Mouse (Mus musculus) thymus, adult 2 months (tissue): ENCODE data around the gene Ppp3cb. TPM values are rescaled to one million over a fixed set of nuclear protein-coding genes. Genes with fewer than 3 reads are reported as not detected.
A peak's percentile ranks its signal among the peaks of the same experiment; 100 is the strongest.
"Not testable (repeated sequence)": the region's sequence is repeated elsewhere in the genome, so short reads cannot be mapped to it uniquely, and the experiment has no call there.

Experiments
- DNase-seq: peaks from one replicate; pipeline ENCODE4 v3.0.0; 2021
- H3K27ac ChIP-seq: fragments of 200-500 bp; 2 replicates; pipeline ENCODE4 v1.5.1; 2012; ENCODE audit warnings: low read length, control low read depth; ENCODE audit not compliant: control insufficient read depth, insufficient read depth
- H3K27me3 ChIP-seq: fragments of 200-500 bp; 2 replicates; pipeline ENCODE4 v1.6.1; 2012; ENCODE audit warnings: mild to moderate bottlenecking, low read length, moderate library complexity, mixed read lengths; ENCODE audit not compliant: control insufficient read depth, insufficient read depth
- H3K36me3 ChIP-seq: fragments of 200-500 bp; 2 replicates; pipeline ENCODE4 v1.6.1; 2012; ENCODE audit warnings: mild to moderate bottlenecking, low read length, moderate library complexity; ENCODE audit not compliant: control insufficient read depth, insufficient read depth
- H3K4me1 ChIP-seq: fragments of 200-500 bp; replicated peaks from 2 replicates; pipeline ENCODE4 v1.6.1; 2012; ENCODE audit warnings: low read length; ENCODE audit not compliant: control insufficient read depth, insufficient read depth
- H3K4me3 ChIP-seq: fragments of 200-500 bp; 2 replicates; pipeline ENCODE4 v1.5.1; 2012; ENCODE audit warnings: mild to moderate bottlenecking, low read length, control low read depth, moderate library complexity; ENCODE audit not compliant: control insufficient read depth, insufficient read depth
- CTCF ChIP-seq: fragments of 200-500 bp; IDR thresholded peaks from 2 replicates; pipeline ENCODE4 v1.5.1; 2012; ENCODE audit warnings: mild to moderate bottlenecking, control low read depth, low read length, moderate library complexity, borderline replicate concordance; ENCODE audit not compliant: control insufficient read depth, poor library complexity, insufficient read depth; ENCODE audit errors: extremely low read depth
- POLR2A ChIP-seq: fragments of 200-500 bp; IDR thresholded peaks from 2 replicates; pipeline ENCODE4 v1.6.1; 2012; ENCODE audit warnings: mild to moderate bottlenecking, low read length, control low read depth, moderate library complexity; ENCODE audit not compliant: control insufficient read depth, poor library complexity, insufficient read depth; ENCODE audit errors: extremely low read depth
- WGBS: fragments of 180-500 bp; shearing (Covaris S2); methylation state at CpG from one replicate; pipeline ENCODE4 v1.1.7; 2018; 5-methylcytosine and 5-hydroxymethylcytosine counted together
- polyA plus RNA-seq: library from polyadenylated mRNA; depleted of rRNA; stranded (reverse); fragments of >200 nt; gene quantifications from 2 replicates; pipeline ENCODE4 v1.2.3, GENCODE M21; 2012; rRNA removed

The Ppp3cb gene
- 26.1 and 29.1 TPM in 2 replicates for polyA plus RNA-seq

DNA sequence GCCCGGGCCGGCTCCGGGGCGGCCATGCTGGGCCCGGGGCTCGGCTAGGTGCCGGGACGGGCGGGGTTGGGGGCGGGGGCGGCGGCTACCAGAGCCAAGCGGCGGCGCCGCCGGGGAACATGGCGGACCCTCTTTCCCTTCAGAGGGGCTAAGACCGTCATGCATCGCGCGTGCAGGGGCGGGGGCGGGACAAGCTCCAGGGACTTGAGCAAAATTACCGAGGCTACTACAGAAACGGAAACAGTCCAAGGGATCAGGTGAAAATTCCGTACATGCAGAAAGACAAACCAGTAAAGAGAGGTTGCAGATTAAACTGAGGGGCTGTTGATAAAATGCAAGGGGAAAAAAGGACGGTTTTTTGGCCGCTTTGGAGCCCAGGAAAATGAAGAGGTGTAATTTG is at the start of gene Ppp3cb:
Ppp3cb (minus strand) TSS at position 159 of the 400 bp plus-strand sequence.
- Histone ChIP-seq H3K4me1 (no peaks in the 10 kb centered on the region), H3K36me3 (no peaks in the 10 kb centered on the region), H3K4me3 (peak within 1 kb of the TSS; percentile 100), H3K27ac (peak within 1 kb of the TSS; percentile 99), H3K27me3 (no peaks in the 10 kb centered on the region)
- WGBS: 2% methylated on average over 29 of the region's 29 CpGs
- TF ChIP-seq POLR2A (peak; percentile 56), CTCF (no peak)
- peak; percentile 81 for DNase-seq

DNA sequence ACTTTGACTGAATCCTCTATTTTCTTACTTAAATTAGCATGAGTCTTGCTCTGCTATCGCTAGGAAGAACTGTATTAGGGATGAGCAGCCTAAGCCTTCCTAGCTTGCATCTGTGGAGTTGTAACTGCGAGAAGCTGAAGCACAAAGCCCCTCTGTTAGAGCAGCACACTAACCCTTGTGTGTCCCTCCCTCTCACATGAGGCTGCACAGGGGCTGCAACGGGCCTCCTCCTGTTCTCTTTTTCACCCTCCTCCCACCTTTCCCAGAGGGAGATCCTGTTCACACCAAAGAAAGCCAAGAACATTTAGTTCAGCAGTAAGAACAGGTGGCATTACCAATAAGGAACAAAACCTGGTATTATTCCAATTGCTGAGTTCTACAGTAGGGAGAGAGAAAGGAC is 49.4 kb upstream of the Ppp3cb start:
- H3K27me3 ChIP-seq: no peaks in the 10 kb centered on the region
- H3K36me3 ChIP-seq: no peaks in the 10 kb centered on the region
- no peak overlapping the region for H3K4me3 ChIP-seq
- DNase-seq: no peak
- no peaks in the 10 kb centered on the region for H3K4me1 ChIP-seq
- no peak for TF ChIP-seq POLR2A
- no peak for TF ChIP-seq CTCF
- no peak overlapping the region for H3K27ac ChIP-seq
- WGBS: 90% methylated on average over 3 of the region's 3 CpGs

DNA sequence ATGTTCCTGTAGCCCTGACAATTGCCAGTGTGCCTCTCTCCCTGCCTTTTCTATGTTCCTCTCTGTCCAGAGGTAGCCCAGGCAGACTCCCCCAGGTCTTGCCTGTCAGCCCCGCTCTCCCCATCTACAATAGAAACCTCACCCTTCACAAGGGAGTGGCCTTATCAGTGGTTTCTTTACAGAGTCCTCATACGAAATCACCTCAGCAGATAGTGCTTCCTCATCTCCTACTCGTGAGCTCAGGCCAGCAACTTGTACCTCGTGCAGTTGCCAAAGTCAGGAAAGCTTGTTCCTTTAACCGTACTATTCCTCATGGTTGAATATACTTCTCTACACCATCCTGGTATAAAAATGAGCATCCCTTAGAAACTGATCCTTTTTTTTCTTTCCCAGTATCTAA is 41.1 kb upstream of the Ppp3cb start:
- H3K27me3 ChIP-seq: no peaks in the 10 kb centered on the region
- no peaks in the 10 kb centered on the region for H3K36me3 ChIP-seq
- TF ChIP-seq CTCF: no peak
- no peak for TF ChIP-seq POLR2A
- H3K27ac ChIP-seq: no peak overlapping the region
- H3K4me3 ChIP-seq: no peak overlapping the region
- DNase-seq: no peak
- no peaks in the 10 kb centered on the region for H3K4me1 ChIP-seq
- 90% methylated on average over 5 of the region's 5 CpGs for WGBS

DNA sequence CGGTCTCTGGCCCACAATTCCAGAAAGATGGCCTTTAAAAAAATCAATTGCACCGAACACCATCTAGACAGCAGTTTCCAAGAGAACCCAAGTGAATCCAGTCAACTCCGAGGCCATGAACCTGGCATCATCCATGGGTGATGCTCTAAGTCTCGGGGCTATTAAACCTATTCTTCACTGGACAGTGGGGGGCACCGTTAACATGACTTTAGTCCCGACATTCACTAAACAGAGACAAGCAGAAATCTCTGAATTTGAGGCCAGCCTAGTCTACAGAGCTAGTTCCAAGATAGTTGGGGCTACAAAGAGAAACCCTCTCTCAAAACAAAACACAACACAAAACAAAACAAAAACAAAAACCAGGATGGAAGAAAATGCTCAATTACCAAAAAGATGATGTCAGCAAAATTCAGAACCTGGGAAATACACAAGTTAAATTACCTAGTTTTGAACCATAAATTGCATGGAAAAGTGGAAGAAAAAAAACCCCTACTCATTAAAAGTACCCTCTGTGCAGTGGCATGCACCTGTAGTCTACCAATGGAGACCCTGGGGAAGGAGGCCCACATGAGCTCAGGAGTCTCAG is 32.5 kb upstream of the Ppp3cb start:
- Histone ChIP-seq H3K27ac (no peak overlapping the region), H3K27me3 (no peaks in the 10 kb centered on the region), H3K4me1 (no peaks in the 10 kb centered on the region), H3K4me3 (no peak overlapping the region), H3K36me3 (no peaks in the 10 kb centered on the region)
- TF ChIP-seq POLR2A (no peak), CTCF (no peak)
- DNase-seq: peak; percentile 7
- WGBS: 82% methylated on average over 6 of the region's 6 CpGs

DNA sequence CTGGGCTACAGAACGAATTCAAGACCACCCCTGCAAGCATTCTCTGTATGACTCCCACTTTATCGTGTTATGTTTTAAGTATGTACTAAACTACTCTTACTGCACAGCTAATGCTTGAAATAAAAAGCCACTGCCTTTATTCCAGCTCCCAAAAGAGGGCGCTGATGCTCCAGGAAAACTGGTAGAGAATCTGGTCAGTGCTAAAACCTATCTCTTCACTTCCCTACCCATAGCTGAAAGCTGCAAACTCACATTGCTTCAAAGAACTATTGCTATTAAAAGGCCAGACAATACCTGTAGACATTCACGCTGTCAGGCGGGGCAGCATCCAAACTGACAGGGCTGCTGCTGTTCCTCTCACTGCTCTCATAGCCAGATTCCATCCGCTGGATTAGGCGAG is 29.8 kb upstream of the Ppp3cb start:
- no peaks in the 10 kb centered on the region for H3K27me3 ChIP-seq
- no peaks in the 10 kb centered on the region for H3K36me3 ChIP-seq
- WGBS: 62% methylated on average over 7 of the region's 7 CpGs
- no peaks in the 10 kb centered on the region for H3K4me1 ChIP-seq
- H3K27ac ChIP-seq: no peak overlapping the region
- DNase-seq: peak; percentile 72
- no peak for TF ChIP-seq CTCF
- TF ChIP-seq POLR2A: no peak
- H3K4me3 ChIP-seq: no peak overlapping the region

DNA sequence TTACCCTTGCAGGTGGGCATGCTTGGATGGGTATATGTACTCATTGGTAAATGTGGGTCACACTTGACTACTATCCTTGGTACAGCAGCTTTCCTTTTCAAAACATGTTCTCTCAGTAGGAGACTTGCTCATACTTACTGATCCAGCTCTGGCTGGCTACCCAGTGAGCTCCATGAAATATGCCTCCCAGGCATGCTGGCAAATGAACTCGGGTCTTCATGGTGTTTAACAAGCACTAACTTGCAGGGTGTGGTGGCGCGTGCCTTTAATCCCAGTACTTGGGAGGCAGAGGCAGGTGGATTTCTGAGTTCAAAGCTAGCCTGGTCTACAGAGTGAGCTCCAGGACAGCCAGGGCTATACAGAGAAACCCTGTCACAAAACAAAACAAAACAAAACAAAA is 26.8 kb upstream of the Ppp3cb start:
- not testable (repeated sequence) for H3K36me3 ChIP-seq, H3K4me1 ChIP-seq, H3K27ac ChIP-seq, H3K4me3 ChIP-seq, H3K27me3 ChIP-seq, DNase-seq
- WGBS: 97% methylated on average over 3 of the region's 3 CpGs
